In the genomic region with DNA sequence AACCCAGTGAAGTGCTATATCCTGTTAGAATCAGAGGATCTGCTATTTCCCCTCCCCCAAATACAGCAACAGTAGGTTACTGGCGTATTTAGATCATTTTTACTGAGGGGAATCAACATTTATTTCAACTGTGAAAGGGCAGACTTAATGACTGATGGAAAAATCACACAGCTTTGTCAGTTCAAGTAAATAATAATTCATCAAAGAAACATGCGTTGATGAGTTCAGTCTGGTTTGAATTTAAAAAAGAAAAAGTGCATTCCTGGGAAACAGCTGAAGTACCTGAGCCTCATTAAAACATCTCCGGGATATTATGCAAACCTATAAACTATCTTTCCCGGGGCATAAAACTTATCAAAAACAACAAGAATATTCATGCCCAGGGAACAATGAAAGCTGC, we compare ENCODE assay signal across 25 mouse cellular contexts.
DNase-seq lines count a peak whose midpoint lies in the region; ATAC-seq lines count a peak whose summit lies in the region.
"Had no signal": no experiment of that assay in that cellular context is flagged by ENCODE, and none has a peak within 500 bp of the region (broad histone marks: within the 10 kb centered on the region; RNA-seq: fewer than 3 reads in every experiment).

No protein-coding gene starts in this region.

- 25% methylated on average over 4 of the region's 4 CpGs for WGBS in embryonic facial prominence, embryonic 12.5 days
- WGBS in limb, embryonic 10.5 days: 20% methylated on average over 4 of the region's 4 CpGs

- peak; percentile 19 for DNase-seq in embryo, embryonic 11 days
- no peak for DNase-seq in embryo, embryonic 10 days (ENCODE audit: low spot score)
- no peak for DNase-seq in limb, embryonic 10.5 days (ENCODE audit: low spot score)
- no peak for DNase-seq in testis, postnatal 10 days (ENCODE audit: low spot score)
- DNase-seq in spleen, postnatal 36 days (ENCODE audit: low spot score in 2 of 2): no peak
- DNase-seq in cerebellum, postnatal 36 days: no peak
- DNase-seq: adrenal gland, postnatal 10 days; cerebellum, adult 8-10 months; forebrain, postnatal 0 days; gastrocnemius, postnatal 14 days; midbrain, embryonic 14.5 days; right cerebral cortex, postnatal 14 days; thymus, postnatal 14 days had no signal

- no peaks in the 10 kb centered on the region for H3K27me3 ChIP-seq in embryonic facial prominence, embryonic 12.5 days
- no peaks in the 10 kb centered on the region for H3K27me3 ChIP-seq in limb, embryonic 10.5 days (ENCODE audit: low read depth, poor library complexity, severe bottlenecking)
- H3K27me3 ChIP-seq: embryonic facial prominence, embryonic 15.5 days; forebrain, embryonic 12.5 days; heart, embryonic 15.5 days; hindbrain, embryonic 12.5 days; liver, embryonic 15.5 days; Patski; stomach, embryonic 15.5 days had no signal

- H3K36me3 ChIP-seq in embryonic facial prominence, embryonic 12.5 days: no peaks in the 10 kb centered on the region
- H3K36me3 ChIP-seq in limb, embryonic 10.5 days: no peaks in the 10 kb centered on the region
- H3K36me3 ChIP-seq: embryonic facial prominence, embryonic 15.5 days; forebrain, embryonic 12.5 days; G1E; heart, embryonic 10.5 days; heart, embryonic 15.5 days; hindbrain, embryonic 12.5 days; liver, embryonic 15.5 days; stomach, embryonic 15.5 days had no signal

- H3K27ac ChIP-seq in embryonic facial prominence, embryonic 12.5 days: peak overlapping the region; percentile 42; the same call in 1 of the 2 replicates
- peak overlapping the region; percentile 68 for H3K27ac ChIP-seq in limb, embryonic 10.5 days
- H3K27ac ChIP-seq: embryonic facial prominence, embryonic 15.5 days; forebrain, embryonic 12.5 days; heart, embryonic 10.5 days; heart, embryonic 15.5 days; hindbrain, embryonic 12.5 days; liver, embryonic 15.5 days; stomach, embryonic 15.5 days had no signal

- no peak overlapping the region for H3K9ac ChIP-seq in embryonic facial prominence, embryonic 12.5 days
- H3K9ac ChIP-seq: embryonic facial prominence, embryonic 15.5 days; forebrain, embryonic 12.5 days; forebrain, postnatal 0 days; heart, embryonic 15.5 days; hindbrain, embryonic 12.5 days; liver, embryonic 15.5 days; lung, embryonic 14.5 days; stomach, embryonic 15.5 days had no signal

- peaks cover 13% of the 10 kb centered on the region for H3K4me1 ChIP-seq in embryonic facial prominence, embryonic 12.5 days
- H3K4me1 ChIP-seq in limb, embryonic 10.5 days: peaks cover 22% of the 10 kb centered on the region
- H3K4me1 ChIP-seq: forebrain, embryonic 12.5 days; heart, embryonic 10.5 days; heart, embryonic 15.5 days; hindbrain, embryonic 12.5 days; liver, embryonic 15.5 days; stomach, embryonic 15.5 days had no signal

- H3K9me3 ChIP-seq in embryonic facial prominence, embryonic 12.5 days: no peaks in the 10 kb centered on the region
- H3K9me3 ChIP-seq in limb, embryonic 10.5 days (replicated peaks): no peaks in the 10 kb centered on the region
- H3K9me3 ChIP-seq: embryonic facial prominence, embryonic 15.5 days; forebrain, embryonic 12.5 days; G1E; heart, embryonic 10.5 days; heart, embryonic 15.5 days; hindbrain, embryonic 12.5 days; liver, embryonic 15.5 days; stomach, embryonic 15.5 days had no signal

- no peak for ATAC-seq in embryonic facial prominence, embryonic 12.5 days (ENCODE audit: insufficient number of reproducible peaks, insufficient read depth, low FRiP score, low TSS enrichment)
- ATAC-seq: forebrain, postnatal 0 days; intestine, postnatal 0 days; Patski had no signal

- H3K4me2 ChIP-seq in embryonic facial prominence, embryonic 12.5 days (replicated peaks): peak overlapping the region; percentile 32
- H3K4me2 ChIP-seq: embryonic facial prominence, embryonic 15.5 days; forebrain, embryonic 12.5 days; heart, embryonic 15.5 days; hindbrain, embryonic 12.5 days; liver, embryonic 15.5 days; lung, embryonic 14.5 days; stomach, embryonic 15.5 days had no signal

- H3K4me3 ChIP-seq in embryonic facial prominence, embryonic 12.5 days: no peak overlapping the region
- H3K4me3 ChIP-seq in limb, embryonic 10.5 days: peak overlapping the region; percentile 32; the same call in 1 of the 2 replicates
- H3K4me3 ChIP-seq: embryonic facial prominence, embryonic 15.5 days; forebrain, embryonic 12.5 days; heart, embryonic 10.5 days; heart, embryonic 15.5 days; hindbrain, embryonic 12.5 days; liver, embryonic 15.5 days; stomach, embryonic 15.5 days had no signal
